Mouse (Mus musculus) lung, postnatal 25 days (tissue): Measurements from ENCODE around the gene Ccr7.

Experiments used
- DNase-seq: peaks from one replicate; pipeline ENCODE4 v3.0.0; 2022; ENCODE audit warnings: low spot score

The Ccr7 gene

GRCm38 (mm10) chr11:99137385-99137784 is 17.5 kb downstream of the Ccr7 start:
- DNase-seq: no peak

GRCm38 (mm10) chr11:99136961-99137360 is 17.9 kb downstream of the Ccr7 start:
- no peak for DNase-seq

GRCm38 (mm10) chr11:99136361-99136760 is 18.5 kb downstream of the Ccr7 start:
- DNase-seq: peak; percentile 54

GRCm38 (mm10) chr11:99135047-99135440 is 19.8 kb downstream of the Ccr7 start:
- DNase-seq: no peak

- DNase-seq: no peak
Measured at GRCm38 (mm10) chr11:99134266-99135046, 20.4 kb downstream of the Ccr7 start.

- no peak for DNase-seq
Measured at GRCm38 (mm10) chr11:99133285-99133897, 21.5 kb downstream of the Ccr7 start.

GRCm38 (mm10) chr11:99132091-99132730 is 22.7 kb downstream of the Ccr7 start:
- no peak for DNase-seq

GRCm38 (mm10) chr11:99131463-99131840 is 23.4 kb downstream of the Ccr7 start:
- no peak for DNase-seq

GRCm38 (mm10) chr11:99130736-99131462 is 24.0 kb downstream of the Ccr7 start:
- DNase-seq: no peak

- DNase-seq: no peak
Measured at GRCm38 (mm10) chr11:99129287-99129686, 25.6 kb downstream of the Ccr7 start.

- DNase-seq: peak; percentile 80
Measured at GRCm38 (mm10) chr11:99127785-99128682, 26.8 kb downstream of the Ccr7 start.

- peak; percentile 76 for DNase-seq
Measured at GRCm38 (mm10) chr11:99126482-99127253, 28.2 kb downstream of the Ccr7 start.

GRCm38 (mm10) chr11:99124635-99125029 is 30.2 kb downstream of the Ccr7 start:
- DNase-seq: no peak

GRCm38 (mm10) chr11:99123977-99124634 is 30.8 kb downstream of the Ccr7 start:
- peak; percentile 75 for DNase-seq

GRCm38 (mm10) chr11:99122703-99123102 is 32.2 kb downstream of the Ccr7 start:
- no peak for DNase-seq

- no peak for DNase-seq
Measured at GRCm38 (mm10) chr11:99121218-99121631, 33.7 kb downstream of the Ccr7 start.

GRCm38 (mm10) chr11:99120524-99121217 is 34.2 kb downstream of the Ccr7 start:
- no peak for DNase-seq

GRCm38 (mm10) chr11:99118963-99119362 is 35.9 kb downstream of the Ccr7 start:
- no peak for DNase-seq

- DNase-seq: no peak
Measured at GRCm38 (mm10) chr11:99118420-99118819, 36.5 kb downstream of the Ccr7 start.
